Mouse (Mus musculus): Measurements from ENCODE around the gene Txndc5. TPM values are rescaled to one million over a fixed set of nuclear protein-coding genes. Genes with fewer than 3 reads are reported as not detected.
A peak's percentile ranks its signal among the peaks of the same experiment; 100 is the strongest.

The Txndc5 gene
- polyA plus RNA-seq, 1 experiment = 59.6 TPM

DNA sequence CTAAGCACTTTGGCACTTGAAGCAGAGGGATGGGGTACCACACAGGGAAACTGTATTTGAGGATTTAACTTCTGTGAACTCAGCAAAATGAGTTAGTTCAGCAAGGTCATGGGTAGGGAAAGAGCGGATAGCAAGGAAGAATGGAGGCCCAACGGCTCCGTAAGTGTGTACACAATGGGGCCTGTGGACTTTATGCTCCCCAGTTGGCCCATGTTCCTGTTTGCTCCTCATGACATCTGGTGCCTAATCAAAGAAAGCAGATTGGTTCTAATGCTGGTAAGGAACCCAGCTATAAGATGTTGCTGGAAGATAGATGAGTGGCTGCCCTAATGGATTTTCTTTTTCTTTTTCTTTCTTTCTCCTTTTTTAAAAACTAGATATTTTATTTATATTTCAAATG is 3.4 kb downstream of the Txndc5 start:
- DNase-seq (ENCODE audit: low read depth) = no peak
- TF ChIP-seq POLR2A (IDR thresholded peaks at IDR 0.05; ENCODE audit: borderline replicate concordance, extremely low read depth, insufficient read depth, insufficient read length, poor library complexity, severe bottlenecking) (no peak), CTCF (IDR thresholded peaks at IDR 0.05; ENCODE audit: borderline replicate concordance, extremely low read depth, insufficient read depth, insufficient read length) (no peak)

DNA sequence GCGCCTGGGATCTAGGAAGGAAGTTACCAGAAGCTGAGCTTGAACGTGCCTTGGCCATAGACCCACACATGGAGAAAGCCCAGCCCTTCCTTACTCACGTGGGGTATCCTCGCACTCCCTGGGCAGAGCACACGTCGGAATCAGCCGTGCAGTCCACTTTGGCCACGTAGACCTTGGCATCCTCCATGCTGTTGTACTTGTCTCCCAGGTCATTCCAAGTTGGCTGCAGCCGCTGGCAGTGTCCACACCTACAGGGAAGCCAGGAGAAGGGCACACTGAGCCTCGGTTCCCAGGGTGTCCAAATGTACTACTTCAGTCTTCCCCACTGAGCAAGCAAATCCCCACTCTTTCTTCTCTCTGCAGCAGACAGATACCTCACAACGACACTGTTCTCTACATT is 5.4 kb downstream of the Txndc5 start:
- DNase-seq (ENCODE audit: low read depth) = no peak
- TF ChIP-seq POLR2A (IDR thresholded peaks at IDR 0.05; ENCODE audit: borderline replicate concordance, extremely low read depth, insufficient read depth, insufficient read length, poor library complexity, severe bottlenecking) = no peak
- TF ChIP-seq CTCF (IDR thresholded peaks at IDR 0.05; ENCODE audit: borderline replicate concordance, extremely low read depth, insufficient read depth, insufficient read length) = no peak

DNA sequence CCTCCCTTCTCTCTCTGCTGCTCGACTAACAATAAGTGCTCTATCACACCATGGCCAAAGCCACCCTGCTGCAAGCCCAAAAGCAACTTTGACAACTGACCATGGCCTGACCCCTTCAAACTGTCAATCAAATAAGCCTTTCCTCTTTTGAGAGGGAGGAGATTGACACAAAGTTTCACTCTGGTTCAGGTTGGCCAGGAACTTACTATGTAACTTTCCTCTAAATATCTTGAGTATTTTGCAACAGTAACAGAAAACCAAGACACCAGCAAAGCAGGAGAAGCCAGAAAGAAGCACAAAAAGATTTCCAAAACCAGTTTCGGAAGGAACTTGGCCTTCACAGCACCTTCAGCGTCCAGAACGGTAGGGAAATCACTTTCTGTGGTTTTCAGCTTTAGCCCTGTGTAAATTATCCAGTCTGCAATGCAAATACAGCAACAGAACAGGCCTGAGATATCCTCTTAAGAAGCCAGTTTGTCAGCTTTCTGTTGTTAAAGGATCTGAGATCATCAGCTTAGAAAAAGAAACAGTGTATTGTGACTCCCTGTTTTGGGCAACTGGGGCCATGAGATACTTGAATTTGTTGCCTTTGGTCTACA is 6.5 kb downstream of the Txndc5 start:
- DNase-seq (ENCODE audit: low read depth) = no peak
- TF ChIP-seq CTCF (IDR thresholded peaks at IDR 0.05; ENCODE audit: borderline replicate concordance, extremely low read depth, insufficient read depth, insufficient read length) (no peak), POLR2A (IDR thresholded peaks at IDR 0.05; ENCODE audit: borderline replicate concordance, extremely low read depth, insufficient read depth, insufficient read length, poor library complexity, severe bottlenecking) (no peak)

DNA sequence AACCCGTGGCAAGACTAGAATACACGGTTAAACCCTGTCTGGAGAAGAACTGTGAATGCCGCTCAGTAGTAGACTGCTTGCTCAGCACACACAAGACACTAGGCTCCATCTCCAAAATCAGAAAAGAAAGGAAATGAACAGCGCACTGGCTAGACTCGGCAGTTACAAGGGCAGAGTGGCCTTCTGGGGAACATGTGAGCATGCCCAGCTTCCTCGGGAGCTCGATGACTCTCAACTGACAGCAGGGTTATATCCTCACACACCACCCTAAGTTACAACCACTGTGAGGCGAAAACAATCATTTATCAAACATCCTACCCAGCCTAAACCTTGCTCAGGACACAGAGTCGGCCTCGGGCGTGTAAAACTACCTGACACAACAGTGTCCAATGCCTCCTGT is 8.3 kb downstream of the Txndc5 start:
- TF ChIP-seq CTCF (IDR thresholded peaks at IDR 0.05; ENCODE audit: borderline replicate concordance, extremely low read depth, insufficient read depth, insufficient read length) (no peak), POLR2A (IDR thresholded peaks at IDR 0.05; ENCODE audit: borderline replicate concordance, extremely low read depth, insufficient read depth, insufficient read length, poor library complexity, severe bottlenecking) (no peak)
- no peak for DNase-seq (ENCODE audit: low read depth)

DNA sequence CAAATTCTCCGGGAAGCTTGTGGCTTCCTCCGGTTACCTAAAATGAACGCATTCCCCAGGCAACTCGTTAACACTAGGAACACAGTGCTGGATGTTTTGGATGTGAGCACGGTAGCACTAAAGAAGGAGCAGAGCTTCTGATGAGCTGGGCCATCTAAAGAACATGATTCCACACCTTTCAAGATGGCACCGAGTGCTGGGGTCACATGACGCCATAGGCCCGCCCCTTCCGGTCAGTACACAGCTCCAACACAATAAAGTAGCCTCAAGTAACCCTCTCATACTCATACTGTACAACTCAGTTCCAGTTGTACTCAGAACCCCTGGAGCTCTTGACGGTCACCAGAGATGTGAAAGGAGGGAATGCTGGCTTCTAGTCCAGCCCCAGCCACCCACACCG is 12.0 kb downstream of the Txndc5 start:
- no peak for DNase-seq (ENCODE audit: low read depth)
- TF ChIP-seq POLR2A (IDR thresholded peaks at IDR 0.05; ENCODE audit: borderline replicate concordance, extremely low read depth, insufficient read depth, insufficient read length, poor library complexity, severe bottlenecking) = no peak
- no peak for TF ChIP-seq CTCF (IDR thresholded peaks at IDR 0.05; ENCODE audit: borderline replicate concordance, extremely low read depth, insufficient read depth, insufficient read length)

DNA sequence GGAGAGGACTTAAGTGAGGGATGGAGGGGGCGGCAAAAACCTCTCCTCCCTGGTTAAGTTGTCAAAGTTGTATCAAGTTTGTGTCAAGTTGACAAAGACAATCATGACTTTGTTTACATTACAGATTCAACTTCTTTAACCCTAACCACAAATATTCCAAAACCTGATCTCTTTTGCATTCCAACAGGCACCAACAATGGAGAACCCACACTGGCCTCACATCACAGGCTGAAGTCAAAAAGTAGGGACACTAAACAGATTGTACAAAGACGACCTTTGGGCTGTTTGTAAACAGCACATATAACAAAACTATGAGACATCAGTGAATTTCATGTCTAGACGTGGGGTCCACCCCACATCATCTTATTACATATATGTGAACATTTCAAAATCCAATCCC is 12.8 kb downstream of the Txndc5 start:
- DNase-seq (ENCODE audit: low read depth) = no peak
- TF ChIP-seq POLR2A (IDR thresholded peaks at IDR 0.05; ENCODE audit: borderline replicate concordance, extremely low read depth, insufficient read depth, insufficient read length, poor library complexity, severe bottlenecking) (no peak), CTCF (IDR thresholded peaks at IDR 0.05; ENCODE audit: borderline replicate concordance, extremely low read depth, insufficient read depth, insufficient read length) (no peak)

DNA sequence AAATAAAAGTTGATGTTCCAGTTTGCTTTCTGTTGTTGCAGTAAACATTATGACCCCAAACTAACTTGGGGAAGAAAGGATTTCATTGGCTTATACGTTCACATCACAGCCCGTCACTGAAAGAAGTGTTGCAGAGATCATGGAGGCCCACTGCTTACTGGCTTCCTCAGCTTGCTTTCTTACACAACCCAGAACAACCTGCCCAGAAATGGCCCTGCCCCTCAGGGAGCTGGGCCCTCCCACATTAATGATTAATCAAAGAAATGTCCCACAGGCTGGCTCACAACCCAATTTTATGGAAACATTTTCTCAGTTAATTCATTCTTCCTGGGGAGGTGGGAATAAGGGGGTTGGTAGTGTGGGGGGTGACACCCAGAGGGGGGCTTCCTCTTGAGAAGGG is 13.2 kb downstream of the Txndc5 start:
- DNase-seq (ENCODE audit: low read depth) = no peak

DNA sequence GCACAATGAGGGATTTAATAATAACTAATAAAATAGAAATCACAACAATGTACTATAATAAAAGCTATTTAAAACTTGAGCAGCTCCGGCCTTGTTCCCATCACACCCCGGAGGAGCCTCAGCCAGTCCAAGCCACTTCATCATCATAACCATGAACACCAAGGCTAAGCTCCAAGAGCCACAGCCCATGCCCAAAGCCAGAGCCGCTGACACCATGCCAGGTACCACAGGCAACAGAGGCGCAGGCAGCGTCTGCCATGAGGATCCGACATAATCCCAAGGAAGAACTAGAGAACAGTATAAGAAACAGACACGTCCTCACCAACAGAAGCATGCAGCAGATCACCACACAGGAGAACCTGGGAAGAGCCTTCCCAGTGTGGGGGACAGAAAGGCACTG is 14.7 kb downstream of the Txndc5 start:
- DNase-seq (ENCODE audit: low read depth) = no peak
- no peak for TF ChIP-seq CTCF (IDR thresholded peaks at IDR 0.05; ENCODE audit: borderline replicate concordance, extremely low read depth, insufficient read depth, insufficient read length)
- TF ChIP-seq POLR2A (IDR thresholded peaks at IDR 0.05; ENCODE audit: borderline replicate concordance, extremely low read depth, insufficient read depth, insufficient read length, poor library complexity, severe bottlenecking) = no peak

More for the DNA sequence above, 13.2 kb downstream of the Txndc5 start:
- no peak for TF ChIP-seq POLR2A (IDR thresholded peaks at IDR 0.05; ENCODE audit: borderline replicate concordance, extremely low read depth, insufficient read depth, insufficient read length, poor library complexity, severe bottlenecking)
- TF ChIP-seq CTCF (IDR thresholded peaks at IDR 0.05; ENCODE audit: borderline replicate concordance, extremely low read depth, insufficient read depth, insufficient read length) = no peak

DNA sequence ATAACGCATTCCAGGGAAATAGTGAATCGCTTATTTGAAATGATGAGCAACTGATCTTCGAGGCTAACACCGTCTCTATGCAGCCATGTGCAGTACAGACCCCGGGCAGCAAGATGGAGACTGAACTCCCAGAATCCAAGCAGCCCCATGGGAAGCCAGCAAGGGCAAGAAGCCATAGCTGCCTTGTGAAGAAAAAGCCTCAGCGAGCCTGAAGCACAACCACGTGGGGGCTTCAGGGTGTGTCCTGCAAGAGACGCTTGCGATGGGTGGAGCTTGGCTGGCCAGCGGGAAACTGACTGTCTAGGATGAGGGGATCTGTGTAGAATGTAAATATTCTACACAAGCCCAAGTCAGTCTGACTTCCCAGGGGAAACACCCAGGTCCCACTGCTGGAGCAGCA is 16.6 kb downstream of the Txndc5 start:
- no peak for DNase-seq (ENCODE audit: low read depth)
- no peak for TF ChIP-seq POLR2A (IDR thresholded peaks at IDR 0.05; ENCODE audit: borderline replicate concordance, extremely low read depth, insufficient read depth, insufficient read length, poor library complexity, severe bottlenecking)
- TF ChIP-seq CTCF (IDR thresholded peaks at IDR 0.05; ENCODE audit: borderline replicate concordance, extremely low read depth, insufficient read depth, insufficient read length) = no peak

DNA sequence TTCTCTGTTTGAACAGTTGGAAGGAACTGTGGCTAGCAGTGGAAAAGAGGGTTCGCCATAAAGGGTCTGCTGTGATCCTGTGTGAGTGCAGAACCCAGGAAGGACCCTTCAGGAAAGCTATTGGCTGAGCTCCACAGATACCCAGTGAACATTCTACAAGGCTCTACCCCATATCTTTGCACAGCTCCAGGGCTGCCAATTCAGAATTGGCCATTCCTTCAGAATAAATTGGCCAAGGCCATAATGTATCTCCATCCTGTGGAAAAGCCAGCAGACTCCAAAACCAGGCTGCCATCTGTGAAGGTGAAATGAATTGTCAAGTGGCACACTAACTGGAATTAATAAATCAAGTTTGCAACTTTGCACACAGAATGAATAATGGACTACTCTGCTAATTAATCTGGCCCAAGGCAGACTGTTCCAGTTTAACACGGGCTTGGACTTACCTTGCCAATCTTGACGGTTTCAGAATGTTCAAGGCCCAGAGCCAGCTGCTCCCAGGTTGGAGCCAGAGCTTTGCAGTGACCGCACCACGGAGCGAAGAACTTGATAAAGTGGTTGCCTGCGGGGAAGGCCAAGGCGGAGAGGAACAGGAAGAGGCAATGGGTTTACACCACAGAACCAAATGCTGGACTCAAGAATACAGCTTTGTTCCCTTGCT is 18.8 kb downstream of the Txndc5 start:
- TF ChIP-seq CTCF (IDR thresholded peaks at IDR 0.05; ENCODE audit: borderline replicate concordance, extremely low read depth, insufficient read depth, insufficient read length) (no peak), POLR2A (IDR thresholded peaks at IDR 0.05; ENCODE audit: borderline replicate concordance, extremely low read depth, insufficient read depth, insufficient read length, poor library complexity, severe bottlenecking) (no peak)
- peak; percentile 13 for DNase-seq (ENCODE audit: low read depth)

DNA sequence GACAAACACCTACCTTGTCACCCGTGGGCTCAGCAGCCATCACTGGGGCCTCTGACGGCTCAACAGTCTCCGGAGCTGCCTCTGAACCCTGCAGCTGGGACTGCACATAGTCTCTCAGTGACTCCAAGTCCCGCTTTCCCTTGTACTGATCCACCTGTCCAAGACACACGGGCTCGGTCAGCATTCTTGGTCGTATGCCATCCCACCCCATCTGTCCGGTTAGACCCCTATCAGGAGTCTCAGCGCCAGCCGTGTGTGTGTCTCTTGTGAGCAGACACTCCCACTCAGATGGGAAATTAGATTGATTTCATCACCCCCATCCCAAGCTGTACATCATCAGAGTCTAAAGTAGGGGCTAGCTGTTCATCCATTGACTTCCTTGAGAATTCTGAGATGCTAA is 21.7 kb downstream of the Txndc5 start:
- TF ChIP-seq CTCF (IDR thresholded peaks at IDR 0.05; ENCODE audit: borderline replicate concordance, extremely low read depth, insufficient read depth, insufficient read length) (no peak), POLR2A (IDR thresholded peaks at IDR 0.05; ENCODE audit: borderline replicate concordance, extremely low read depth, insufficient read depth, insufficient read length, poor library complexity, severe bottlenecking) (no peak)
- no peak for DNase-seq (ENCODE audit: low read depth)

DNA sequence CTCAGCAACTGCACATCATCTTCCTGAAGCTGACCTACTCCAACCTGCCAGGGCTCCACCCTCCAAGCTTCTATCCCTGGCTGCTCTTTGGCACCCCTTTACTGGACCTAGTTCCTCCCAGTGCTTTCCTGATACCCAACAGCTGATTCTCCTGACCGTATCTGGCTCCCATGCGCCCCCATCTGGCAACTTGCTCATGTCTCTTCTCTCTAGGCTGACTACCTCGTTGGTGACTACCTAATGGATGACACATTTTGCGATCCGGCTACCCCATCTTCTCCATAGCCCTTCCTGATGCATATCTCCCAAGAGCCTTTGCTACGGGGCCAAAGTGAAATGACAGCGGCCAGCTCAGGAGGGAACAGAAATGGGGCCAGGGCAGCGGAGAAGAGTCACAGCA is 22.3 kb downstream of the Txndc5 start:
- TF ChIP-seq CTCF (IDR thresholded peaks at IDR 0.05; ENCODE audit: borderline replicate concordance, extremely low read depth, insufficient read depth, insufficient read length) = peak; percentile 50; the same call in 1 of the 2 replicates
- no peak for TF ChIP-seq POLR2A (IDR thresholded peaks at IDR 0.05; ENCODE audit: borderline replicate concordance, extremely low read depth, insufficient read depth, insufficient read length, poor library complexity, severe bottlenecking)
- DNase-seq (ENCODE audit: low read depth) = peak; percentile 39

All from brain, embryonic 14.5 days (tissue).